In genomic region chr9:22116740-22117426, GRCm38 (mm10) we compare ENCODE assay signal across 8 mouse cellular contexts. TPM values are rescaled to one million over a fixed set of nuclear protein-coding genes. Genes with fewer than 3 reads are reported as not detected.
A peak's percentile ranks its signal among the peaks of the same experiment; 100 is the strongest.
DNase-seq lines count a peak whose midpoint lies in the region; ATAC-seq and TF ChIP-seq lines count a peak whose summit lies in the region.

TSS of gene Elof1 (minus strand) at chr9:22117172.

- under 1% methylated on average over 52 of the region's 52 CpGs for WGBS in forebrain, embryonic 12.5 days
- under 1% methylated on average over 52 of the region's 52 CpGs for WGBS in heart, postnatal 0 days
- under 1% methylated on average over 48 of the region's 52 CpGs for WGBS in liver, embryonic 16.5 days (ENCODE audit: insufficient replicate concordance)
- WGBS in neural tube, embryonic 13.5 days: 1% methylated on average over 52 of the region's 52 CpGs

- H3K4me1 ChIP-seq in E14TG2a.4 (replicated peaks; ENCODE audit: low read depth, low read length): peaks cover 23% of the 10 kb centered on the region
- H3K4me1 ChIP-seq in forebrain, embryonic 12.5 days: peaks cover 18% of the 10 kb centered on the region
- H3K4me1 ChIP-seq in heart, postnatal 0 days (ENCODE audit: control insufficient read depth, insufficient read depth): no peaks in the 10 kb centered on the region
- peaks cover 41% of the 10 kb centered on the region for H3K4me1 ChIP-seq in liver, embryonic 16.5 days (ENCODE audit: control insufficient read depth, low read depth, low read length)
- peaks cover 19% of the 10 kb centered on the region for H3K4me1 ChIP-seq in neural tube, embryonic 13.5 days (replicated peaks)
- peaks cover 6% of the 10 kb centered on the region for H3K4me1 ChIP-seq in testis, adult 2 months (ENCODE audit: control insufficient read depth, insufficient read depth, low read length)

- H3K4me2 ChIP-seq in forebrain, embryonic 12.5 days: peak within 1 kb of the TSS; percentile 79
- peak within 1 kb of the TSS; percentile 89 for H3K4me2 ChIP-seq in heart, postnatal 0 days (ENCODE audit: low read depth, low read length)
- peak within 1 kb of the TSS; percentile 91 for H3K4me2 ChIP-seq in liver, embryonic 16.5 days (ENCODE audit: low read depth, low read length)
- H3K4me2 ChIP-seq in neural tube, embryonic 13.5 days: peak within 1 kb of the TSS; percentile 85

- no peaks in the 10 kb centered on the region for H3K9me3 ChIP-seq in E14TG2a.4 (ENCODE audit: low read length)
- H3K9me3 ChIP-seq in forebrain, embryonic 12.5 days: no peaks in the 10 kb centered on the region
- no peaks in the 10 kb centered on the region for H3K9me3 ChIP-seq in heart, postnatal 0 days (replicated peaks; ENCODE audit: control insufficient read depth, low read length)
- H3K9me3 ChIP-seq in liver, embryonic 16.5 days (replicated peaks; ENCODE audit: control insufficient read depth, low read length): no peaks in the 10 kb centered on the region
- H3K9me3 ChIP-seq in neural tube, embryonic 13.5 days: no peaks in the 10 kb centered on the region

- peak; percentile 96 for DNase-seq in c-Kit-positive CD71-positive TER-119-positive erythroid progenitor cells, embryonic 14.5 days (ENCODE audit: low spot score)
- DNase-seq in heart, postnatal 0 days (ENCODE audit: low spot score): peak; percentile 94
- peak; percentile 93 to 96 for DNase-seq in kidney, postnatal 4 days

- peak; percentile 46; the same call in 1 of the 2 replicates for TF ChIP-seq EP300 in heart, postnatal 0 days (IDR thresholded peaks at IDR 0.05; ENCODE audit: low read depth)

- peak; percentile 96 for ATAC-seq in forebrain, embryonic 12.5 days (ENCODE audit: low FRiP score)
- ATAC-seq in heart, postnatal 0 days (ENCODE audit: insufficient read depth, low read depth): peak; percentile 92
- peak; percentile 91 for ATAC-seq in liver, embryonic 16.5 days (ENCODE audit: low read depth)
- peak; percentile 96 for ATAC-seq in neural tube, embryonic 13.5 days (ENCODE audit: low read depth)

- H3K9ac ChIP-seq in forebrain, embryonic 12.5 days: peak within 1 kb of the TSS; percentile 88
- H3K9ac ChIP-seq in heart, postnatal 0 days (replicated peaks; ENCODE audit: low read depth, low read length): peak within 1 kb of the TSS; percentile 83
- peak within 1 kb of the TSS; percentile 90 for H3K9ac ChIP-seq in liver, embryonic 16.5 days (ENCODE audit: low read depth, low read length)
- H3K9ac ChIP-seq in neural tube, embryonic 13.5 days: peak within 1 kb of the TSS; percentile 84

- H3K36me3 ChIP-seq in E14TG2a.4 (ENCODE audit: insufficient read depth, low read length): peaks cover 29% of the 10 kb centered on the region
- H3K36me3 ChIP-seq in forebrain, embryonic 12.5 days (replicated peaks): peaks cover 20% of the 10 kb centered on the region
- peaks cover 20% of the 10 kb centered on the region for H3K36me3 ChIP-seq in heart, postnatal 0 days (replicated peaks; ENCODE audit: control insufficient read depth, insufficient read depth, low read length)
- H3K36me3 ChIP-seq in liver, embryonic 16.5 days (ENCODE audit: control insufficient read depth, insufficient read depth): peaks cover 16% of the 10 kb centered on the region
- H3K36me3 ChIP-seq in neural tube, embryonic 13.5 days: peaks cover 24% of the 10 kb centered on the region
- H3K36me3 ChIP-seq in testis, adult 2 months (ENCODE audit: control insufficient read depth, insufficient read depth, low read length): peaks cover 4% of the 10 kb centered on the region

- H3K27ac ChIP-seq in forebrain, embryonic 12.5 days: peak within 1 kb of the TSS; percentile 78
- H3K27ac ChIP-seq in heart, postnatal 0 days (ENCODE audit: low read depth): peak within 1 kb of the TSS; percentile 69
- peak within 1 kb of the TSS; percentile 80 for H3K27ac ChIP-seq in liver, embryonic 16.5 days (ENCODE audit: low read length)
- H3K27ac ChIP-seq in neural tube, embryonic 13.5 days (replicated peaks): peak within 1 kb of the TSS; percentile 71
- H3K27ac ChIP-seq in testis, adult 2 months (ENCODE audit: control insufficient read depth, insufficient read depth, low read depth, low read length): peak within 1 kb of the TSS; percentile 95

- peak within 1 kb of the TSS; percentile 93 for H3K4me3 ChIP-seq in E14TG2a.4 (replicated peaks; ENCODE audit: low read length)
- H3K4me3 ChIP-seq in forebrain, embryonic 12.5 days (replicated peaks): peak within 1 kb of the TSS; percentile 92
- peak within 1 kb of the TSS; percentile 87 for H3K4me3 ChIP-seq in heart, postnatal 0 days (ENCODE audit: low read depth, low read length)
- peak within 1 kb of the TSS; percentile 92 for H3K4me3 ChIP-seq in liver, embryonic 16.5 days (ENCODE audit: low read depth, low read length)
- H3K4me3 ChIP-seq in neural tube, embryonic 13.5 days: peak within 1 kb of the TSS; percentile 75
- peak within 1 kb of the TSS; percentile 92 for H3K4me3 ChIP-seq in testis, adult 2 months (ENCODE audit: control insufficient read depth, low read depth, low read length)

- peak; percentile 95 for TF ChIP-seq POLR2A in testis, adult 2 months (IDR thresholded peaks at IDR 0.05; ENCODE audit: control insufficient read depth, low read depth, low read length)

- H3K27me3 ChIP-seq in E14TG2a.4 (ENCODE audit: insufficient read depth, low read length): peaks cover 7% of the 10 kb centered on the region; the same call in 1 of the 2 replicates
- no peaks in the 10 kb centered on the region for H3K27me3 ChIP-seq in forebrain, embryonic 12.5 days
- H3K27me3 ChIP-seq in heart, postnatal 0 days (ENCODE audit: control insufficient read depth, insufficient read depth, low read length): no peaks in the 10 kb centered on the region
- no peaks in the 10 kb centered on the region for H3K27me3 ChIP-seq in liver, embryonic 16.5 days (ENCODE audit: control insufficient read depth, insufficient read depth, low read depth, low read length)
- peaks cover 6% of the 10 kb centered on the region; the same call in 1 of the 2 replicates for H3K27me3 ChIP-seq in neural tube, embryonic 13.5 days
- H3K27me3 ChIP-seq in testis, adult 2 months (ENCODE audit: control insufficient read depth, insufficient read depth, low read length): no peaks in the 10 kb centered on the region

- no peak for TF ChIP-seq CTCF in E14TG2a.4 (conservative IDR thresholded peaks at IDR 0.05; ENCODE audit: low read length)
- 0 out of 2 replicates have a peak, but pooled peaks have one; percentile 3 for TF ChIP-seq CTCF in heart, postnatal 0 days (IDR thresholded peaks at IDR 0.05; ENCODE audit: low read depth)
- TF ChIP-seq CTCF in testis, adult 2 months (IDR thresholded peaks at IDR 0.05; ENCODE audit: control insufficient read depth, insufficient read depth, insufficient replicate concordance, low read depth, low read length): no peak

RNA-seq across cellular contexts. Expression of gene Elof1, which starts in this region (rescaled TPM):
- polyA plus RNA-seq in forebrain, embryonic 12.5 days (2016; fragmentation: Nextera tagmentation; extraction: Ambion mirVana): 178 and 186 TPM in 2 replicates
- total RNA-seq in heart, postnatal 0 days (2014; rRNA removed; ENCODE audit: low replicate concordance): 86.6 and 132 TPM in 2 replicates
- 82.3 and 89.1 TPM in 2 replicates for polyA plus RNA-seq in heart, postnatal 0 days (2015; fragmentation: Nextera tagmentation; extraction: Ambion mirVana)
- polyA plus RNA-seq in liver, embryonic 16.5 days (2015; fragmentation: Nextera tagmentation; extraction: Ambion mirVana): 77.8 and 78.7 TPM in 2 replicates
- 170 and 172 TPM in 2 replicates for polyA plus RNA-seq in neural tube, embryonic 13.5 days (2015; fragmentation: Nextera tagmentation; extraction: Ambion mirVana)
- polyA plus RNA-seq in testis, adult 2 months (2012; rRNA removed): 1,299 and 1,403 TPM in 2 replicates

Comparison
In these comparisons a context has a peak if more than half of its experiments do, and no peak if none do; other contexts are left out.
1. Peak in every context shown above with its lines: DNase-seq, ATAC-seq, H3K4me3 ChIP-seq and H3K27ac ChIP-seq.